Mouse (Mus musculus) retina, adult 2 months (tissue): ENCODE results near the gene Znrf4.

ENCODE experiments used
- DNase-seq: peaks from one replicate; pipeline ENCODE4 v3.0.0-alpha.2; 2012; ENCODE audit warnings: low read depth, low spot score

Gene Znrf4

GRCm38 (mm10) chr17:56512310-56512709 is at the start of gene Znrf4:
TSS of gene Znrf4 (minus strand) at chr17:56512431.
- no peak for DNase-seq

DNA sequence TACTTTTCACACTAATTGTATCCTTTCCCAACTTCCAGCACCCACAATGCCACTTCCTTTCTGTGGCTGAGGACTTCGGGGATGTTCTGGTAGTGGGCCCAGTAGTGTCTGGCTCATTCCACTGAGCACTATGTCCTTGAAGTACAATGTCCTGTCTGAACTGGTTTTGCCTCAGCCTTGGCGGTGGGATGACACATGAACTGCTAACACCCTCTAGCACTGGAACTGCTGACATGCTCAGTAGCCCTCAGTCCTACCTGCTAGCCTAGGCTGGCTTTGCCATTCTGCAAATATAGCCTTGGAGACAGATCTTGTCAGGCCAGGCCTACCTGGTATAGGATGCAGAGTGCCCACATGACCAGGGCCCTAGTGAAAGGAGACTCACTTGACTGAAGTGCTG is 49.6 kb upstream of the Znrf4 start:
- DNase-seq: no peak

DNA sequence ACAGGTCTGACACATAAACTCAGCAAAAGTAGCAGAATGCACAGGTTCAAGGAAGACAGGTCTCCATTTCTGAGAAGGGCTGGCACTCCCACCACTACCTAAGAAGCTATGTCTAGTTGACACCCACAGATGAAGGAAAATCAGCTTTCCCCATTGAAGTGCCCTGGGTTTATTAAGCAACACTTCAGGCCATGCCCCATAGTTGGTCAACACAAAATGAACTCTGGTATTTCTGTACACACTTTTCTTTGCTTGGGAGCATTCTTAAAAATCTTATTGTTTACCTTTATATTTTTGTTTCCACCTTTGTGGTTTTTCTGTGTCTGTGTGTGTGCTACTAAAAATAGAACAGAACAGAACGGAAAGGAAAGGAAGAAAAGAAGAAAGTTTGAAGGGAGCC is 47.9 kb upstream of the Znrf4 start:
- no peak for DNase-seq

GRCm38 (mm10) chr17:56559386-56559785 is 47.2 kb upstream of the Znrf4 start:
- no peak for DNase-seq

DNA sequence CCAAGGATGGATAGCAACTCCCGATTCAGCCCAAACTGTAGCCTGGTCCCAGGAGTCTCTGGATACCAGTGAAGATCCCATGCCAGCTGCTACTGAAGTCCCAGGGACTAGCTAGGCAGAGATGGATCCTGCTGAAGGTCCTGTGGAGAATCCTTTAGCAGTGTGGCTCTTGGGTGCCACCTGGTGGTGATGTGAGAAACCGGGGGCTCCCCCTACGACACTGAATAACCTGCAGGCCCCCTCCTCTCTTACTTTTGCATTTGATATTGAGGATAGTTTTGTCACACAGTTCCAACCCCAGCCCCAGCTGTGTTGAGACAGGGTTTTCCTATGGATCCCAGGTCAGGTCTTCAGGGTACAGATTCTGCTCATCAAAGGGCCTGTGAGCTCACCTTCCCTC is 46.2 kb upstream of the Znrf4 start:
- DNase-seq: peak; percentile 37

DNA sequence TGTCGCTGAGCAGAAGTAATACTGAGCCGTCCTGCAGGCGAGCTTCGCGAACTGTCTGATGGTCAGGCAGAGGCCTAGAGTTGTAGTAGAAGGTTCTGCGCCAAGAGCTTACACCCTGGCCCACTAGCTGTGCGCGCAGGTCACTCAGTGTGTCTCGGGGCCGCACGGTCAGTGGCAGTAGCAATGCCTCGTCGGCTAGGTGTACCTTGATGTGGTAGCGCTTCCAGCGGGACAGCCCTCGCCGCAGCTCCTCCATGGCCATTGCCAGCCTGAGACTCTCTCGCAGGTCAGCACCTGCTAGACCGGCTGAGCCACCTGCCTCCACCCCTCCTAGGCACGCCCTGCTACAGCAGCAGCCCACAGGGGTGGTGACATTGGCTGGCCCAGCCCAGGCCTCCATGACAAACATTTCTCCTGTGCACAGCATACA is 41.9 kb upstream of the Znrf4 start, which contains the start of gene Gm20219:
TSS of gene Gm20219 (minus strand) at position 266 of the 430 bp plus-strand sequence.
- no peak for DNase-seq

- peak; percentile 42 for DNase-seq
These were observed 40.6 kb upstream of the Znrf4 start for GRCm38 (mm10) chr17:56552781-56553363.

- no peak for DNase-seq
These were observed 39.8 kb upstream of the Znrf4 start for GRCm38 (mm10) chr17:56551841-56552581.

DNA sequence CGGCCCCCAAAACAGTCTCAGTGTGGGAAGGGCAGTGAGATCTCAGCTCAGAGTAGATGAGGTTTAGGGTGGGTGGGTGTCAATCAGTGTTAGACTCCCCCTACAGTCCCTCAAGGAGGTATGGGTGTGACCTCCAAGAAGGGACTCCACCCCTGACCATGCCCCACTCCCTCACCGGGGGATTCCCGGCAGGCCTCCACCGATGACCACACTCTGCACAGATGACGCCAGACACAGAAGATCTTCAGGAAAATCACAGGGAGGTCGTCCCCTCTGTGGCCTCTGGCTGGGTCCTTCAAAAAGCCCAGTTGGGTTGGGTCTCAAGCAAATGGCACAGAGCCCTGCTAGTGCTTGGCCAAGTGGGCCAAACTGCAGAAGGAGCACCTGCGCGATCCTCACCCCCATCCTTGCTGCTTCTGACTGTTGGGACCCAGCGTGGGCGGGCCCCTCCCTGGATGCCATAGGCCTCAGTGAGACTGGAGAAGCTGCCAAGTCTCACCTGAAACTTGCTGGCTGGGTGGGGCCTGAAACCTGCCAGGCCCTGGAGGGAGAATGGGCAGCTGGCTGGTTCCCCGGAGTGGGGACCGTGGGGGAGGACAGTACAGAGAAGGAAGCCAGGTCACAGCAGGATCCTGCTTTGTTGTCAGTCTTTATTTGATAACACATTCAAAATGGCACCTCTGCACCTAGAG is 38.7 kb upstream of the Znrf4 start:
- no peak for DNase-seq

DNA sequence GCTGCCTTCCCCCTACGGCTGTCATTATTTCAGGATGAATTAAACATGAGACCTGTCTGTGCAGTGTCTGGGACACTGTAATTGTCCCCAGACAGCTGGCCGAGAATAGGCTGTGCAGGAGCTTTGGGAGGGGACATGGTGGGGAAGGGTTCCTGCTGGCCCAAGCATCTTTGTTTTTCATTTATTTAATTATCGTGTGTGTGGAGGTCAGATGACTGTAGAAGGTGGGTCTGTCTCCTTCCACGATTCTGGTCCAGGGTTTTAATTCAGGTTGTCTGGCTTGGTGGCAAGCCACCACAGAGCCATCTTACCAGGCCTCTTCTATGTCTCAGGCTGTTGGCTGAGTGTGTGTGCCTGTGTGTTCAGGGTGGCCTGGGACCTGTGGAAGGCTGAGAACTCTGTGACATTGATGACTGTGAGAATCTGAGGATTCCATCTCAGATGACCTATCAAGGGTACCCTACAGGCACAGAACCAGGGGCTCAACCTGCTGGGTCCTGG is 36.4 kb upstream of the Znrf4 start:
- DNase-seq: no peak

DNA sequence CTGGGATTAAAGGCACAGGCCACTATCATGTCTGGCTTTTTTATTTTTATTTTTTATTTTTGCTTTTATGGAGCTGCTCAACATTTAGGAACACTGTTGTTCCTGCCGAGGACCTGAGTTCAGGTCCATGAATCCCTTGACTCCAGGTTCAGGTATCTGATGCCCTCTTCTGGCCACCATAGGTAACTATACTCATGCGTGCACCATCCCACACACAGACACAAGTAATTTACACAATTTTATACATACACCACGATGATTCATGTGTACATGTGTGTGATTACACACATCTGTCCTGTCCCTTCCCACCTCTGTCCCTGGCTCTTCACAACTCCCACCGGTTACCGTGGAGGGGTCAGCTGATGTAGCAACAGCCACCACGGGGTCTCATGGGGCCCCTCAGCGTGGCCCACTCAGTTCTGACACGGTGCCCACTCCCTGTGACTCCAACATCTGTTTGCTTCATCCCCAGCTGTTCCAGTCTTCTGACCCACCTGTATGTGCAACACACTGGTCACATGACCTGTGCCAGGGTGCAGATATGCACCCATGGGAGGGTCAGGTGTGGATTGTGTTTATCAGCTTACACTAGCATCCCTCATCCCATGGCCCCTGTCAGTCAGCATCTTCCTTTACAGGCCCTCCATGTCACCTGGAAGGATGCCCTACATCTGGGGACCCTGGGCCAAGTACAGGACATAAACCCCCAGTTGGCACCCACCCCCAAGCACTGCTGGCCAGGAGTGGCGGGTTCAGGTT is 35.8 kb upstream of the Znrf4 start:
- DNase-seq: no peak

DNA sequence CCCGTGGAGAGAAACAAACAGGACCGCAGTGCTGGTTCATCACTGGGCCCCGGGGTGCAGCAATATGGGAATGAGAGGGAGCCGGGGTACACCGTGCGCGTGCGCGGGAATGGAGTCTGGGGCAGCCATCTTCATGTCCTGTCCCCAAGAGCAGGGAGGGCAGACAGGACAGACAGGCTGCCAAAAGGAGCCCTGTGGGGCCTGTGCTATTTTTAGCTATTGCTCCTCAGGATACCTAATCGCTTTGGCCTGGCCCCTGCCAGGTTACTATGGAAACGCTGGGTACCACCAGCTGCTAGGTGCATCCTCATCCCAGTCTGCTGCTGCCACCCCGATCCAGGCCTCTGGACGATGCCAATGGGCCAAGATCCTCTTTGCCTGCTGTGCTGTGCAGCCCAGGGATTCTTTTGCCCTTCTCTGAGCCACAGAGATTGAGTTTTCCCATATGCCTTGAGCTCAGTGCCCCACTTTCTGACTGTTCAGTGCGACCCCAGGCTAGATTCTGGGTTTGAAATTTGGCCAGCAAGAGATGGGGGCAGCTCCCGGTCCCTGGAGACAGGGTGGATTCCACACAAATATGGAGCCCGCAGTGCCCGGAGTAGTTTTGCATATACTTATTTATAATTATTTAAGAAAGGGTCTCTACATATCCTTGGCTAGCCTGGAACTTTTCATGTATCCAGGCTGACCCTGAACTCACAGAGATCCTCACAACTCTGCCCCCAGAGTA is 35.0 kb upstream of the Znrf4 start:
- no peak for DNase-seq

GRCm38 (mm10) chr17:56546576-56546975 is 34.3 kb upstream of the Znrf4 start:
- DNase-seq: no peak

- no peak for DNase-seq
These were observed 33.7 kb upstream of the Znrf4 start for GRCm38 (mm10) chr17:56545945-56546344.

- DNase-seq: no peak
These were observed 32.6 kb upstream of the Znrf4 start for GRCm38 (mm10) chr17:56544699-56545387.

GRCm38 (mm10) chr17:56543684-56544224 is 31.5 kb upstream of the Znrf4 start:
- no peak for DNase-seq

DNA sequence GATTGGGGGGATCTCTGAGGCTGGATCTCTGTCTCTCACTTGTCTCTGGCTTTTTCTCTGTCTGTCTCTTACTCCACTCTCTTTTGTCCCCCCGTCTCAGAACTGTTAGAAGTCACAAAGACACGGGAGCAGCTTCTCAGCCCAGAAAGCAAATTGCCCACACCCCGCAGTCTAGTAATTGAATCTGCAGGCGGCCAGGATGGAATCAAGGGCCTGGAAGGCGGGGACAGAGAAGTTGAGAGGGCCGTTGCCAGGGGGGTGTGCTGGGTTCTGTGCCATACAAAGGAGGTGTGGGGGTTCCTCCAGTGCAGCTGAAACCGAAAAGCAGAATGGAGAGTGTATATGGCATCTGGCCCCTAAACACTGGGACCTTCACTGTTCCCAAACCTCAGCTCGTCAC is 30.5 kb upstream of the Znrf4 start:
- DNase-seq: no peak

DNA sequence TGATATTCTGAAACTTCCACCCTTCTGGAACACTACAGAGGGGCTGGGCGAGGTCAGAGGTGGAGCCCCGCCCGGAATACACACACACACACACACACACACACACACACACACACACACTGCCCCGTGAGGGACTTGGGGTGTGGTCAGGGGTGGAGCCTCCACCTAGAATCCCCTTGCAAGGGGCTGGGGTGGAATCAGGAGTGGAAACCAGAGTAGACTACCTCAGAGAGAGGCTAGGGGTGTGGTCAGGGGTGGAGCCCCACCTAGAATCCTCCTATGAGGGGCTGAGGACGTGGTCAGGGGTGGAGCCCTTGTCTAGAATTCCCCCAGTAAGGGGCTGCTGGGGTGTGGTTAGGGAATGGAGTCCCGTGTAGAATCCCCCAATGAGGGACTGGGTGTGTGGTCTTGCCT is 28.3 kb upstream of the Znrf4 start:
- no peak for DNase-seq

GRCm38 (mm10) chr17:56537912-56538311 is 25.7 kb upstream of the Znrf4 start:
- DNase-seq: no peak

- DNase-seq: no peak
These were observed 24.6 kb upstream of the Znrf4 start for GRCm38 (mm10) chr17:56536874-56537273.
